Mouse (Mus musculus): ENCODE data around the gene Mroh7. TPM values are rescaled to one million over a fixed set of nuclear protein-coding genes. Genes with fewer than 3 reads are reported as not detected.

Gene Mroh7
- polyA plus RNA-seq, 1 experiment from 2014 or later: 0.15 TPM

GRCm38 (mm10) chr4:106693841-106694430 is 36.8 kb downstream of the Mroh7 start:
- no peak for DNase-seq
- H3K36me3 ChIP-seq: no peaks in the 10 kb centered on the region
- no peaks in the 10 kb centered on the region for H3K9me3 ChIP-seq (replicated peaks)
- no peak overlapping the region for H3K4me3 ChIP-seq (replicated peaks)
- no peak overlapping the region for H3K4me2 ChIP-seq
- H3K27me3 ChIP-seq: peaks cover 13% of the 10 kb centered on the region
- no peak overlapping the region for H3K9ac ChIP-seq
- WGBS (ENCODE audit: insufficient replicate concordance): 70% methylated on average over 15 of the region's 15 CpGs
- peaks cover 3% of the 10 kb centered on the region for H3K4me1 ChIP-seq (replicated peaks)
- ATAC-seq (ENCODE audit: low read depth): no peak
- no peak overlapping the region for H3K27ac ChIP-seq

GRCm38 (mm10) chr4:106688636-106689296 is 42.0 kb downstream of the Mroh7 start:
- WGBS (ENCODE audit: insufficient replicate concordance): 28% methylated on average over 3 of the region's 3 CpGs
- no peak overlapping the region for H3K27ac ChIP-seq
- H3K4me2 ChIP-seq: no peak overlapping the region

GRCm38 (mm10) chr4:106680955-106681354 is 49.8 kb downstream of the Mroh7 start:
- H3K9ac ChIP-seq: no peak overlapping the region
- DNase-seq (no peak), ATAC-seq (ENCODE audit: low read depth) (no peak)
- H3K36me3 ChIP-seq: peaks cover 15% of the 10 kb centered on the region
- peaks cover 40% of the 10 kb centered on the region for H3K4me1 ChIP-seq (replicated peaks)
- H3K27ac ChIP-seq: peak overlapping the region; percentile 41; the same call in 1 of the 2 replicates
- no peaks in the 10 kb centered on the region; the same call in none of the 2 replicates for H3K27me3 ChIP-seq
- H3K9me3 ChIP-seq (replicated peaks): no peaks in the 10 kb centered on the region
- no peak overlapping the region for H3K4me2 ChIP-seq
- H3K4me3 ChIP-seq (replicated peaks): no peak overlapping the region
- WGBS (ENCODE audit: insufficient replicate concordance): 33% methylated on average over 2 of the region's 2 CpGs

More at GRCm38 (mm10) chr4:106688636-106689296, 42.0 kb downstream of the Mroh7 start:
- Histone ChIP-seq H3K9me3 (replicated peaks) (no peaks in the 10 kb centered on the region), H3K4me1 (replicated peaks) (peaks cover 14% of the 10 kb centered on the region), H3K9ac (0 out of 2 replicates have a peak overlapping the region, but pooled peaks have one; percentile 9), H3K27me3 (peaks cover 6% of the 10 kb centered on the region), H3K36me3 (no peaks in the 10 kb centered on the region), H3K4me3 (replicated peaks) (no peak overlapping the region)
- ATAC-seq (ENCODE audit: low read depth) (peak; percentile 73), DNase-seq (no peak)

- Histone ChIP-seq H3K27ac (peak overlapping the region; percentile 62), H3K4me3 (replicated peaks) (peak overlapping the region; percentile 77; the same call in 1 of the 2 replicates), H3K9ac (no peak overlapping the region), H3K27me3 (no peaks in the 10 kb centered on the region; the same call in none of the 2 replicates), H3K36me3 (peaks cover 33% of the 10 kb centered on the region), H3K9me3 (replicated peaks) (no peaks in the 10 kb centered on the region), H3K4me2 (peak overlapping the region; percentile 80), H3K4me1 (replicated peaks) (peaks cover 40% of the 10 kb centered on the region)
- WGBS (ENCODE audit: insufficient replicate concordance): 32% methylated on average over 3 of the region's 3 CpGs
- ATAC-seq (ENCODE audit: low read depth) (peak; percentile 22), DNase-seq (no peak)
These were observed 51.6 kb downstream of the Mroh7 start for GRCm38 (mm10) chr4:106679152-106679551.

- peak; percentile 98 for DNase-seq
- Histone ChIP-seq H3K4me3 (replicated peaks) (peak within 1 kb of the TSS; percentile 77), H3K27ac (peak within 1 kb of the TSS; percentile 70), H3K4me1 (replicated peaks) (peaks cover 40% of the 10 kb centered on the region), H3K36me3 (peaks cover 38% of the 10 kb centered on the region), H3K9ac (peak within 1 kb of the TSS; percentile 90), H3K27me3 (no peaks in the 10 kb centered on the region; the same call in none of the 2 replicates), H3K9me3 (replicated peaks) (no peaks in the 10 kb centered on the region), H3K4me2 (peak within 1 kb of the TSS; percentile 80)
- WGBS (ENCODE audit: insufficient replicate concordance): under 1% methylated on average over 43 of the region's 43 CpGs
- ATAC-seq (ENCODE audit: low read depth): peak; percentile 100
These were observed 52.1 kb downstream of the Mroh7 start, which contains the start of gene Ttc4 for GRCm38 (mm10) chr4:106678442-106679118. Gene Ttc4 (minus strand): TSS chr4:106678944.

- H3K36me3 ChIP-seq: peaks cover 57% of the 10 kb centered on the region
- no peak for DNase-seq
- 85% methylated on average over 5 of the region's 5 CpGs for WGBS (ENCODE audit: insufficient replicate concordance)
These were observed 54.0 kb downstream of the Mroh7 start for GRCm38 (mm10) chr4:106676749-106677148.

GRCm38 (mm10) chr4:106666546-106666945 is 64.2 kb downstream of the Mroh7 start:
- H3K4me2 ChIP-seq: no peak overlapping the region
- H3K27me3 ChIP-seq: no peaks in the 10 kb centered on the region
- H3K9ac ChIP-seq: no peak overlapping the region
- DNase-seq (no peak), ATAC-seq (ENCODE audit: low read depth) (no peak)
- no peaks in the 10 kb centered on the region for H3K9me3 ChIP-seq (replicated peaks)
- H3K36me3 ChIP-seq: peaks cover 100% of the 10 kb centered on the region
- no peak overlapping the region for H3K27ac ChIP-seq
- WGBS (ENCODE audit: insufficient replicate concordance): 84% methylated on average over 2 of the region's 2 CpGs
- H3K4me1 ChIP-seq (replicated peaks): no peaks in the 10 kb centered on the region
- H3K4me3 ChIP-seq (replicated peaks): no peak overlapping the region

More at GRCm38 (mm10) chr4:106676749-106677148, 54.0 kb downstream of the Mroh7 start:
- no peak overlapping the region for H3K4me3 ChIP-seq (replicated peaks)
- no peaks in the 10 kb centered on the region; the same call in 1 of the 2 replicates for H3K27me3 ChIP-seq
- no peaks in the 10 kb centered on the region for H3K9me3 ChIP-seq (replicated peaks)
- no peak overlapping the region for H3K9ac ChIP-seq
- ATAC-seq (ENCODE audit: low read depth): no peak
- H3K4me1 ChIP-seq (replicated peaks): peaks cover 40% of the 10 kb centered on the region
- no peak overlapping the region for H3K27ac ChIP-seq
- no peak overlapping the region for H3K4me2 ChIP-seq

- Histone ChIP-seq H3K9me3 (replicated peaks) (no peaks in the 10 kb centered on the region), H3K9ac (no peak overlapping the region), H3K4me2 (no peak overlapping the region), H3K4me1 (replicated peaks) (no peaks in the 10 kb centered on the region), H3K27me3 (no peaks in the 10 kb centered on the region), H3K27ac (no peak overlapping the region), H3K4me3 (replicated peaks) (no peak overlapping the region), H3K36me3 (peaks cover 100% of the 10 kb centered on the region)
- DNase-seq (no peak), ATAC-seq (ENCODE audit: low read depth) (no peak)
- 85% methylated on average over 10 of the region's 10 CpGs for WGBS (ENCODE audit: insufficient replicate concordance)
These were observed 65.1 kb downstream of the Mroh7 start for GRCm38 (mm10) chr4:106665673-106666072.

GRCm38 (mm10) chr4:106665269-106665668 is 65.5 kb downstream of the Mroh7 start:
- DNase-seq: no peak
- ATAC-seq (ENCODE audit: low read depth): no peak
- WGBS (ENCODE audit: insufficient replicate concordance): 89% methylated on average over 2 of the region's 2 CpGs
- H3K4me3 ChIP-seq (replicated peaks): no peak overlapping the region
- H3K27me3 ChIP-seq: no peaks in the 10 kb centered on the region
- no peaks in the 10 kb centered on the region for H3K9me3 ChIP-seq (replicated peaks)
- H3K27ac ChIP-seq: no peak overlapping the region
- no peak overlapping the region for H3K9ac ChIP-seq
- no peak overlapping the region for H3K4me2 ChIP-seq
- H3K4me1 ChIP-seq (replicated peaks): no peaks in the 10 kb centered on the region
- peaks cover 100% of the 10 kb centered on the region for H3K36me3 ChIP-seq

- no peak overlapping the region for H3K4me3 ChIP-seq (replicated peaks)
- H3K4me1 ChIP-seq (replicated peaks): no peaks in the 10 kb centered on the region
- 86% methylated on average over 6 of the region's 6 CpGs for WGBS (ENCODE audit: insufficient replicate concordance)
- no peak overlapping the region for H3K27ac ChIP-seq
- no peak for ATAC-seq (ENCODE audit: low read depth)
- H3K4me2 ChIP-seq: no peak overlapping the region
- H3K36me3 ChIP-seq: peaks cover 100% of the 10 kb centered on the region
- H3K9ac ChIP-seq: no peak overlapping the region
- H3K27me3 ChIP-seq: no peaks in the 10 kb centered on the region
- no peak for DNase-seq
- H3K9me3 ChIP-seq (replicated peaks): no peaks in the 10 kb centered on the region
These were observed 66.0 kb downstream of the Mroh7 start for GRCm38 (mm10) chr4:106664697-106665096.

- DNase-seq (no peak), ATAC-seq (ENCODE audit: low read depth) (no peak)
- no peak overlapping the region for H3K27ac ChIP-seq
- H3K36me3 ChIP-seq: peaks cover 99% of the 10 kb centered on the region
- H3K27me3 ChIP-seq: no peaks in the 10 kb centered on the region
- 85% methylated on average over 5 of the region's 5 CpGs for WGBS (ENCODE audit: insufficient replicate concordance)
- no peak overlapping the region for H3K4me2 ChIP-seq
- no peaks in the 10 kb centered on the region for H3K9me3 ChIP-seq (replicated peaks)
- no peaks in the 10 kb centered on the region for H3K4me1 ChIP-seq (replicated peaks)
- no peak overlapping the region for H3K4me3 ChIP-seq (replicated peaks)
- no peak overlapping the region for H3K9ac ChIP-seq
These were observed 66.7 kb downstream of the Mroh7 start for GRCm38 (mm10) chr4:106663956-106664470.
